Mouse (Mus musculus) E14TG2a.4 (cell line): ENCODE data around the gene Arid3b.
"Not testable (repeated sequence)": the region's sequence is repeated elsewhere in the genome, so short reads cannot be mapped to it uniquely, and the experiment has no call there.

ENCODE experiments used
- CTCF ChIP-seq: conservative IDR thresholded peaks from 2 replicates; pipeline ENCODE4 v1.5.1; 2014; ENCODE audit warnings: low read length
- NANOG ChIP-seq: IDR thresholded peaks from 2 replicates; pipeline ENCODE4 v1.6.1; 2014; ENCODE audit warnings: borderline replicate concordance, low read length, mixed read lengths

DNA sequence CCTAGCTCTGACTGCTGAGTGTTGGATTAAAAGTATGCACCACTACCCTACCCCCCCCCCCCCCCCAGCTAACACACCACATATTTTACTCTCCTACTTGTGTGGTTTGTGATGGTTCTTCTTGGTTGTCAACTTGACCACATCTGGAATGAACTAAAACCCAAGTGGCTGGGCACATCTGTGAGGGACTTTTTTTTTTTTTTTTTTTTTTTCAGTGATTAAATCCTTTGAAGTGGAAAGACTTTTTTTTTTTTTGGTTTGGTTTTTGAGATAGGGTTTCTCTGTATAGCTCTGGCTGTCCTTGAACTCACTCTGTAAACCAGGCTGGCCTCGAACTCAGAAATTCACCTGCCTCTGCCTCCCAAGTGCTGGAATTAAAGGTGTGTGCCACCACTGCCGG is 45.2 kb upstream of the Arid3b start:
- not testable (repeated sequence) for TF ChIP-seq CTCF, NANOG
